Comparison of ENCODE assay signal across 9 mouse cellular contexts in genomic region chr1:128424928-128425327, GRCm38 (mm10). TPM values are rescaled to one million over a fixed set of nuclear protein-coding genes. Genes with fewer than 3 reads are reported as not detected.
A peak's percentile ranks its signal among the peaks of the same experiment; 100 is the strongest.
ATAC-seq lines count a peak whose summit lies in the region.
"Had no signal": no experiment of that assay in that cellular context is flagged by ENCODE, and none has a peak within 500 bp of the region (broad histone marks: within the 10 kb centered on the region; RNA-seq: fewer than 3 reads in every experiment).

No protein-coding gene starts in this region.

- no peak overlapping the region for H3K4me2 ChIP-seq in forebrain, embryonic 16.5 days (ENCODE audit: low read length)

- 88% methylated on average over 3 of the region's 3 CpGs for WGBS in forebrain, embryonic 16.5 days

- no peak for ATAC-seq in megakaryocyte, adult 5-6 weeks (ENCODE audit: poor library complexity, severe bottlenecking)
- peak; percentile 74 for ATAC-seq in common myeloid progenitor, adult 5-6 weeks (replicated peaks; ENCODE audit: low read depth, poor library complexity, severe bottlenecking)
- ATAC-seq in forebrain, embryonic 16.5 days, result no peak
- ATAC-seq: activated CD4-positive, CD25-positive, alpha-beta regulatory T cell, adult 4 months; CD4-positive, CD25-positive, alpha-beta regulatory T cell, adult 4 months; Patski had no signal

- peaks cover 3% of the 10 kb centered on the region; the same call in 1 of the 2 replicates for H3K9me3 ChIP-seq in megakaryocyte, embryonic 14.5 days
- H3K9me3 ChIP-seq in forebrain, embryonic 16.5 days (ENCODE audit: control insufficient read depth, low read length), result no peaks in the 10 kb centered on the region

- no peak overlapping the region for H3K27ac ChIP-seq in forebrain, embryonic 16.5 days (ENCODE audit: low read length)

- no peak overlapping the region for H3K9ac ChIP-seq in forebrain, embryonic 16.5 days (replicated peaks; ENCODE audit: low read depth, low read length)

- no peaks in the 10 kb centered on the region for H3K27me3 ChIP-seq in megakaryocyte, embryonic 14.5 days (replicated peaks)
- H3K27me3 ChIP-seq in forebrain, embryonic 16.5 days (replicated peaks; ENCODE audit: control insufficient read depth, insufficient read depth, low read length), result no peaks in the 10 kb centered on the region
- H3K27me3 ChIP-seq: CH12.LX, Patski had no signal

- peaks cover 64% of the 10 kb centered on the region for H3K4me1 ChIP-seq in megakaryocyte, embryonic 14.5 days
- H3K4me1 ChIP-seq in forebrain, embryonic 16.5 days (replicated peaks; ENCODE audit: control insufficient read depth, insufficient read depth, low read length), result no peaks in the 10 kb centered on the region

- H3K4me3 ChIP-seq in megakaryocyte, embryonic 14.5 days (replicated peaks), result peak overlapping the region; percentile 66
- no peak overlapping the region for H3K4me3 ChIP-seq in forebrain, embryonic 16.5 days (replicated peaks; ENCODE audit: low read length)

- peaks cover 6% of the 10 kb centered on the region for H3K36me3 ChIP-seq in megakaryocyte, embryonic 14.5 days (replicated peaks; ENCODE audit: low read length)
- no peaks in the 10 kb centered on the region for H3K36me3 ChIP-seq in forebrain, embryonic 16.5 days (ENCODE audit: control insufficient read depth, insufficient read depth)
- H3K36me3 ChIP-seq: G1E had no signal

RNA-seq across cellular contexts. Expression of gene Dars, which starts 7.8 kb away (rescaled TPM):
- polyA plus RNA-seq in megakaryocyte, embryonic 14.5 days (2012; ENCODE audit: insufficient read depth, low replicate concordance), result 31.3 and 132 TPM in 2 replicates
- 101 and 106 TPM in 2 replicates for total RNA-seq in megakaryocyte, adult 5-6 weeks (2015)
- 149 and 150 TPM in 2 replicates for total RNA-seq in megakaryocyte, adult 5-6 weeks (2017)
- total RNA-seq in common myeloid progenitor, adult 5-6 weeks (2017), result 292 TPM in 2 replicates
- 136 and 159 TPM in 2 replicates for polyA plus RNA-seq in forebrain, embryonic 16.5 days (2015; fragmentation: Nextera tagmentation; extraction: Ambion mirVana)
